Mouse (Mus musculus) myocyte (in vitro differentiated cells): ENCODE results near the gene Fam171a2. TPM values are rescaled to one million over a fixed set of nuclear protein-coding genes. Genes with fewer than 3 reads are reported as not detected.

Experiments
- H3K27me3 ChIP-seq: one replicate; pipeline ENCODE4 v1.6.1; 2011; ENCODE audit not compliant: control insufficient read depth, insufficient read depth, insufficient read length
- H3K36me3 ChIP-seq: one replicate; pipeline ENCODE4 v1.6.1; 2011; ENCODE audit not compliant: control insufficient read depth, insufficient read depth
- H3K4me2 ChIP-seq: one replicate; pipeline ENCODE4 v1.6.1; 2011; ENCODE audit warnings: low read depth, control low read depth
- H3K4me3 ChIP-seq: one replicate; pipeline ENCODE4 v1.5.1; 2011; ENCODE audit warnings: mild to moderate bottlenecking, control low read depth, moderate library complexity
- H3K79me2 ChIP-seq: one replicate; pipeline ENCODE4 v1.6.1; 2011; ENCODE audit not compliant: control insufficient read depth, insufficient read depth
- H3ac ChIP-seq: one replicate; pipeline ENCODE4 v1.6.1; 2011; ENCODE audit not compliant: control insufficient read depth, insufficient read length
- CEBPB ChIP-seq: IDR thresholded peaks from 2 replicates; pipeline ENCODE4 v1.6.1; 2011; ENCODE audit warnings: mild to moderate bottlenecking, moderate library complexity; ENCODE audit not compliant: poor library complexity, insufficient read depth, severe bottlenecking
- E2F4 ChIP-seq: IDR thresholded peaks from one replicate; pipeline ENCODE4 v1.6.1; 2011; ENCODE audit warnings: mild to moderate bottlenecking, control low read depth, moderate library complexity; ENCODE audit not compliant: insufficient read depth
- MAX ChIP-seq: IDR thresholded peaks from one replicate; pipeline ENCODE4 v1.6.1; 2011; ENCODE audit warnings: low read depth, mild to moderate bottlenecking, control low read depth
- MYOD1 ChIP-seq, 3 experiments: IDR thresholded peaks; one replicate each; pipeline ENCODE4 v1.6.1; 2011; ENCODE audit warnings: control low read depth in 2 of 3, low read depth in 2 of 3, mild to moderate bottlenecking in 2 of 3, moderate library complexity in 1 of 3; ENCODE audit not compliant: insufficient read length in 2 of 3, control insufficient read depth in 1 of 3
- MYOG ChIP-seq, 3 experiments: IDR thresholded peaks; one replicate each; pipeline ENCODE4 v1.6.1; 2011; ENCODE audit warnings: control low read depth in 2 of 3, low read depth in 2 of 3, mild to moderate bottlenecking in 2 of 3; ENCODE audit not compliant: insufficient read length in 2 of 3, control insufficient read depth in 1 of 3, insufficient read depth in 1 of 3
- POLR2A ChIP-seq: IDR thresholded peaks from one replicate; pipeline ENCODE4 v1.6.1; 2011; ENCODE audit warnings: low read depth, mild to moderate bottlenecking, control low read depth, moderate library complexity; ENCODE audit not compliant: insufficient read length
- POLR2AphosphoS2 ChIP-seq: IDR thresholded peaks from one replicate; pipeline ENCODE4 v1.6.1; 2011; ENCODE audit warnings: low read depth, control low read depth; ENCODE audit not compliant: insufficient read length
- REST ChIP-seq: IDR thresholded peaks from one replicate; pipeline ENCODE4 v1.6.1; 2011; ENCODE audit warnings: mild to moderate bottlenecking, control low read depth, moderate library complexity; ENCODE audit not compliant: insufficient read depth, insufficient read length
- SRF ChIP-seq: IDR thresholded peaks from one replicate; pipeline ENCODE4 v1.6.1; 2011; ENCODE audit warnings: low read depth; ENCODE audit not compliant: control insufficient read depth, insufficient read length
- TCF12 ChIP-seq: IDR thresholded peaks from one replicate; pipeline ENCODE4 v1.6.1; 2011; ENCODE audit warnings: mild to moderate bottlenecking, control low read depth; ENCODE audit not compliant: poor library complexity, insufficient read depth, severe bottlenecking
- USF1 ChIP-seq: IDR thresholded peaks from one replicate; pipeline ENCODE4 v1.6.1; 2011; ENCODE audit warnings: low read depth, mild to moderate bottlenecking, control low read depth, moderate library complexity
- polyA plus RNA-seq: library from polyadenylated mRNA; unstranded; fragments of >200 nt; fragmentation: generic; extraction: Trizol; gene quantifications from one replicate; pipeline ENCODE4 v1.2.1, GENCODE M21; 2012; ENCODE audit warnings: missing spikeins

Fam171a2 gene
- polyA plus RNA-seq: 162 TPM

GRCm38 (mm10) chr11:102447497-102447896, at the start of gene Fam171a2:
Gene Fam171a2 (minus strand): TSS chr11:102447682.
- peaks cover 10% of the 10 kb centered on the region for H3K27me3 ChIP-seq
- no peaks in the 10 kb centered on the region for H3K79me2 ChIP-seq
- TF ChIP-seq TCF12 (no peak), E2F4 (no peak), USF1 (no peak), POLR2AphosphoS2 (peak; percentile 79), POLR2A (peak; percentile 75), MYOG (IDR thresholded peaks at IDR 0.05; ENCODE audit: control insufficient read depth in 1 of 3, insufficient read depth in 1 of 3, insufficient read length in 2 of 3, low read depth in 2 of 3) (peak in 1 of 3 experiments; percentile 6), MAX (no peak)
- H3K4me3 ChIP-seq: peak within 1 kb of the TSS; percentile 72
- H3ac ChIP-seq: peak within 1 kb of the TSS; percentile 66
- no peaks in the 10 kb centered on the region for H3K36me3 ChIP-seq
- H3K4me2 ChIP-seq: peak within 1 kb of the TSS; percentile 77

- no peak for TF ChIP-seq TCF12
- H3K79me2 ChIP-seq: no peaks in the 10 kb centered on the region
Measured at GRCm38 (mm10) chr11:102496732-102497131, 49.2 kb upstream of the Fam171a2 start.

DNA sequence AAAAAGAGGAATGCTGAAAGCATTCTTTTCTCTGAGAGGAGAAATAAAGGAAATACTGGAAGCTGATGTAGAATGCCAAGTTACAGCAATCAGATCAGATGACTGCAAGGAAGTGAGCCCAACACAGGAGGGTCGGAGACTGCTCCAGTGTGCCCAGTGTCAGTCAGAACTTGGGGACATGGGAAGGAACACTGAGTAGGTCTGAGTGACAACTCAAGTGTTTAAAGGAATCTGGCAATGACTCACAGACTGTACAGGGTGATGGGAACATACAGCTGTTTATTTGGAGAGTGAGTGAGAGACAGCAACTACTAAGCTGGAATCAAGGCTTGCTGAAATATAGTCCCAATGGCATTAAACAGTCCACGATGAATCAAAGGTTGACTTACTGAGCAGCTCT, 48.7 kb upstream of the Fam171a2 start:
- Histone ChIP-seq H3ac (no peak overlapping the region), H3K4me2 (no peak overlapping the region), H3K36me3 (peaks cover 51% of the 10 kb centered on the region), H3K4me3 (no peak overlapping the region), H3K79me2 (no peaks in the 10 kb centered on the region), H3K27me3 (no peaks in the 10 kb centered on the region)
- TF ChIP-seq MYOD1 (IDR thresholded peaks at IDR 0.05; ENCODE audit: control insufficient read depth in 1 of 3, insufficient read length in 2 of 3, low read depth in 2 of 3) (peak in 2 of 3 experiments; percentile 44 to 66), MYOG (IDR thresholded peaks at IDR 0.05; ENCODE audit: control insufficient read depth in 1 of 3, insufficient read depth in 1 of 3, insufficient read length in 2 of 3, low read depth in 2 of 3) (peak in 1 of 3 experiments; percentile 32), SRF (no peak)

More at GRCm38 (mm10) chr11:102496732-102497131, 49.2 kb upstream of the Fam171a2 start:
- no peak overlapping the region for H3ac ChIP-seq
- H3K4me2 ChIP-seq: no peak overlapping the region
- peaks cover 54% of the 10 kb centered on the region for H3K36me3 ChIP-seq
- H3K4me3 ChIP-seq: no peak overlapping the region
- no peaks in the 10 kb centered on the region for H3K27me3 ChIP-seq

GRCm38 (mm10) chr11:102495742-102496141, 48.3 kb upstream of the Fam171a2 start:
- Histone ChIP-seq H3K79me2 (no peaks in the 10 kb centered on the region), H3K27me3 (no peaks in the 10 kb centered on the region), H3K4me3 (no peak overlapping the region), H3K36me3 (peaks cover 46% of the 10 kb centered on the region), H3K4me2 (no peak overlapping the region), H3ac (no peak overlapping the region)
- TF ChIP-seq USF1: no peak

GRCm38 (mm10) chr11:102495114-102495513, 47.6 kb upstream of the Fam171a2 start:
- Histone ChIP-seq H3ac (no peak overlapping the region), H3K79me2 (no peaks in the 10 kb centered on the region), H3K4me2 (no peak overlapping the region), H3K27me3 (no peaks in the 10 kb centered on the region), H3K4me3 (no peak overlapping the region), H3K36me3 (peaks cover 41% of the 10 kb centered on the region)
- no peak for TF ChIP-seq REST

DNA sequence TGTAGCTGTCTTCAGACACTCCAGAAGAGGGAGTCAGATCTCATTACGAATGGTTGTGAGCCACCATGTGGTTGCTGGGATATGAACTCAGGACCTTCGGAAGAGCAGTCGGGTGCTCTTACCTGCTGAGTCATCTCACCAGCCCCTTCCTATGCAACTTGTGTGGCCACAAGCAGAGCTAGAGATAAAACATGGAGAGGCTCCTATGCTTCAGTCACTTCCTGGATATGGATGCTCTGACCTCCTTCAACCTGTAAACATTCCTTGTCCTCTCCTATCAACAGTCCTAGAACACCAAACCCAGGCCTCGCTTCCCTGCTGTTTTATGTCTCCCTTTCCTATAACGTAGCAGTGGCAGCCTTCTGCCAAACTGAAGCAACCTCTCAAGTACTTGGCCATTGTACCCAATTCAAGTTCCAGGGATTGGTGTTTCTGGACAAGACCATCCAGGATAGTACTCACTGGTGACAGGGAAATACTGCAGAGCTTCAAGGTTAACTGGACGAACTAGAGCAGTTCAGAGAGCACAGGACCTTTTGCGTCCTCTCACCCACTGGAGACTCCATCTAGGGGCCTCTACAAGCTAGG, 46.7 kb upstream of the Fam171a2 start:
- Histone ChIP-seq H3K4me2 (no peak overlapping the region), H3ac (no peak overlapping the region), H3K4me3 (no peak overlapping the region), H3K36me3 (peaks cover 39% of the 10 kb centered on the region), H3K79me2 (no peaks in the 10 kb centered on the region), H3K27me3 (no peaks in the 10 kb centered on the region)
- TF ChIP-seq E2F4 (no peak), MYOG (IDR thresholded peaks at IDR 0.05; ENCODE audit: control insufficient read depth in 1 of 3, insufficient read depth in 1 of 3, insufficient read length in 2 of 3, low read depth in 2 of 3) (no peak), POLR2AphosphoS2 (no peak), REST (no peak), USF1 (no peak), MYOD1 (IDR thresholded peaks at IDR 0.05; ENCODE audit: control insufficient read depth in 1 of 3, insufficient read length in 2 of 3, low read depth in 2 of 3) (no peak), CEBPB (no peak)
